In genomic region chr3:88296110-88296560, GRCm38 (mm10) we compare ENCODE assay signal across 8 mouse cellular contexts. TPM values are rescaled to one million over a fixed set of nuclear protein-coding genes. Genes with fewer than 3 reads are reported as not detected.
DNase-seq lines count a peak whose midpoint lies in the region; ATAC-seq and TF ChIP-seq lines count a peak whose summit lies in the region.

No protein-coding gene starts in this region.

- TF ChIP-seq CTCF in heart, adult 2 months (IDR thresholded peaks at IDR 0.05): no peak
- no peak for TF ChIP-seq CTCF in testis, adult 2 months (IDR thresholded peaks at IDR 0.05; ENCODE audit: control insufficient read depth, insufficient read depth, insufficient replicate concordance, low read depth, low read length)

- intact Hi-C loops in heart, adult 2 months (cut with DNase I): loop anchor here (5.0 kb wide), 1 partner anchor 41 kb away; the partner anchor contains the start of genes Smg5 and Tmem79
- intact Hi-C loops in heart, postnatal 10 days (cut with DNase I): no loop called here

- no peak for DNase-seq in heart, adult 2 months
- no peak for DNase-seq in heart, postnatal 10 days
- DNase-seq in testis, postnatal 14 days (ENCODE audit: low spot score): no peak
- no peak for DNase-seq in limb, embryonic 14.5 days (ENCODE audit: low spot score)
- DNase-seq in testis, postnatal 10 days (ENCODE audit: low spot score): peak; percentile 56
- DNase-seq in adrenal gland, postnatal 25 days: no peak
- DNase-seq in gastrocnemius, adult 18-20 months (ENCODE audit: low spot score): no peak

- TF ChIP-seq EP300 in heart, adult 2 months (IDR thresholded peaks at IDR 0.05; ENCODE audit: insufficient read depth, low read depth, low read length): no peak

- no peaks in the 10 kb centered on the region for H3K27me3 ChIP-seq in heart, adult 2 months (ENCODE audit: control insufficient read depth, insufficient read depth, low read length)
- no peaks in the 10 kb centered on the region for H3K27me3 ChIP-seq in testis, adult 2 months (ENCODE audit: control insufficient read depth, insufficient read depth, low read length)
- no peaks in the 10 kb centered on the region for H3K27me3 ChIP-seq in limb, embryonic 14.5 days (ENCODE audit: control insufficient read depth, insufficient read depth, low read length)

- H3K79me2 ChIP-seq in heart, adult 2 months (replicated peaks; ENCODE audit: control insufficient read depth, insufficient read depth, low read length): no peaks in the 10 kb centered on the region; the same call in 1 of the 2 replicates

- no peak for TF ChIP-seq POLR2A in heart, adult 2 months (IDR thresholded peaks at IDR 0.05; ENCODE audit: insufficient read depth, low read depth, low read length)
- no peak for TF ChIP-seq POLR2A in testis, adult 2 months (IDR thresholded peaks at IDR 0.05; ENCODE audit: control insufficient read depth, low read depth, low read length)
- TF ChIP-seq POLR2A in limb, embryonic 14.5 days (IDR thresholded peaks at IDR 0.05; ENCODE audit: borderline replicate concordance, extremely low read depth, insufficient read depth, insufficient read length): no peak

- H3K9ac ChIP-seq in heart, adult 2 months (ENCODE audit: low read depth, low read length): peak overlapping the region; percentile 42; the same call in 1 of the 2 replicates
- H3K9ac ChIP-seq in limb, embryonic 14.5 days (ENCODE audit: low read depth, low read length, severe bottlenecking): peak overlapping the region; percentile 64

- peaks cover 6% of the 10 kb centered on the region for H3K36me3 ChIP-seq in heart, adult 2 months (ENCODE audit: control insufficient read depth, insufficient read depth, low read length)
- peaks cover 1% of the 10 kb centered on the region; the same call in 1 of the 2 replicates for H3K36me3 ChIP-seq in testis, adult 2 months (ENCODE audit: control insufficient read depth, insufficient read depth, low read length)
- peaks cover 19% of the 10 kb centered on the region for H3K36me3 ChIP-seq in limb, embryonic 14.5 days (ENCODE audit: control insufficient read depth, insufficient read depth, low read length)

- peak overlapping the region; percentile 64 for H3K4me3 ChIP-seq in heart, adult 2 months
- H3K4me3 ChIP-seq in testis, adult 2 months (ENCODE audit: control insufficient read depth, low read depth, low read length): peak overlapping the region; percentile 96
- peak overlapping the region; percentile 80 for H3K4me3 ChIP-seq in limb, embryonic 14.5 days (replicated peaks; ENCODE audit: low read length)

- H3K4me2 ChIP-seq in limb, embryonic 14.5 days (replicated peaks; ENCODE audit: low read depth, low read length, severe bottlenecking): peak overlapping the region; percentile 63

- H3K9me3 ChIP-seq in limb, embryonic 14.5 days (ENCODE audit: control insufficient read depth, low read length): no peaks in the 10 kb centered on the region

- peak overlapping the region; percentile 95 for H3K27ac ChIP-seq in heart, adult 2 months
- H3K27ac ChIP-seq in testis, adult 2 months (ENCODE audit: control insufficient read depth, insufficient read depth, low read depth, low read length): peak overlapping the region; percentile 100
- H3K27ac ChIP-seq in limb, embryonic 14.5 days (replicated peaks; ENCODE audit: low read depth, low read length): peak overlapping the region; percentile 81

- 1% methylated on average over 12 of the region's 12 CpGs for WGBS in heart, adult 2 months
- 1% methylated on average over 12 of the region's 12 CpGs for WGBS in limb, embryonic 14.5 days

- peaks cover 3% of the 10 kb centered on the region for H3K4me1 ChIP-seq in heart, adult 2 months (ENCODE audit: control insufficient read depth, insufficient read depth, low read length)
- peaks cover 3% of the 10 kb centered on the region for H3K4me1 ChIP-seq in testis, adult 2 months (ENCODE audit: control insufficient read depth, insufficient read depth, low read length)
- peaks cover 12% of the 10 kb centered on the region for H3K4me1 ChIP-seq in limb, embryonic 14.5 days (ENCODE audit: control insufficient read depth, insufficient read depth, low read length)

- no peak for ATAC-seq in limb, embryonic 14.5 days (ENCODE audit: low FRiP score, low read depth)

RNA-seq across cellular contexts. Expression of gene Tsacc, which starts 0.7 kb away (rescaled TPM):
- 1 to 10 TPM; 5.1 to 8.6 TPM for total RNA-seq in heart, adult 2 months (2021)
- polyA plus RNA-seq in heart, adult 2 months (2012; rRNA removed): 4.8 and 8.7 TPM in 2 replicates
- total RNA-seq in heart, postnatal 10 days (2021): 1 to 10 TPM; 4.6 to 5.6 TPM
- 654 and 688 TPM in 2 replicates for polyA plus RNA-seq in testis, adult 2 months (2012; rRNA removed)
- polyA plus RNA-seq in limb, embryonic 14.5 days (2012; rRNA removed): 4.3 and 8.6 TPM in 2 replicates
- polyA plus RNA-seq in limb, embryonic 14.5 days (2014; fragmentation: Nextera tagmentation; extraction: Ambion mirVana): 9.4 and 14.3 TPM in 2 replicates
- 8.9 and 11.3 TPM in 2 replicates for total RNA-seq in adrenal gland, postnatal 25 days (2021)
- total RNA-seq in gastrocnemius, adult 18-20 months (2021): 1 to 10 TPM; 7.4 to 7.9 TPM

RNA-seq across cellular contexts. Expression of gene Cct3, which starts 0.8 kb away (rescaled TPM):
- total RNA-seq in heart, adult 2 months (2021): 100 to 1,000 TPM; 169 to 172 TPM
- polyA plus RNA-seq in heart, adult 2 months (2012; rRNA removed): 124 and 183 TPM in 2 replicates
- total RNA-seq in heart, postnatal 10 days (2021): 100 to 1,000 TPM; 194 to 221 TPM
- polyA plus RNA-seq in testis, adult 2 months (2012; rRNA removed): 342 and 349 TPM in 2 replicates
- polyA plus RNA-seq in limb, embryonic 14.5 days (2012; rRNA removed): 285 and 326 TPM in 2 replicates
- polyA plus RNA-seq in limb, embryonic 14.5 days (2014; fragmentation: Nextera tagmentation; extraction: Ambion mirVana): 476 and 516 TPM in 2 replicates
- 277 and 284 TPM in 2 replicates for total RNA-seq in adrenal gland, postnatal 25 days (2021)
- 100 to 1,000 TPM in 1 of 2 experiments, 10 to 100 TPM in 1; 84.1 to 107 TPM for total RNA-seq in gastrocnemius, adult 18-20 months (2021)

RNA-seq across cellular contexts. Expression of gene Gm38392, which starts 9.1 kb away (rescaled TPM):
- total RNA-seq in heart, adult 2 months (2021): under 1 TPM; 0.26 to 0.27 TPM
- polyA plus RNA-seq in heart, adult 2 months (2012; rRNA removed): 0.23 TPM in 1 of 2 replicates, not detected in the other
- under 1 TPM in 1 of 2 experiments, not detected in 1; 0.29 TPM for total RNA-seq in heart, postnatal 10 days (2021)
- polyA plus RNA-seq in testis, adult 2 months (2012; rRNA removed): 2.2 and 2.8 TPM in 2 replicates
- 0.77 TPM in 1 of 2 replicates, not detected in the other for polyA plus RNA-seq in limb, embryonic 14.5 days (2012; rRNA removed)
- polyA plus RNA-seq in limb, embryonic 14.5 days (2014; fragmentation: Nextera tagmentation; extraction: Ambion mirVana): 0.65 and 5.4 TPM in 2 replicates
- total RNA-seq in adrenal gland, postnatal 25 days (2021): 1.6 and 2.5 TPM in 2 replicates
- total RNA-seq in gastrocnemius, adult 18-20 months (2021): 1 to 10 TPM in 1 of 2 experiments, under 1 TPM in 1; 1.00 to 1.3 TPM

RNA-seq across cellular contexts. Expression of gene Glmp, which starts 28.7 kb away (rescaled TPM):
- 10 to 100 TPM; 75.6 to 80.9 TPM for total RNA-seq in heart, adult 2 months (2021)
- 98.0 and 105 TPM in 2 replicates for polyA plus RNA-seq in heart, adult 2 months (2012; rRNA removed)
- total RNA-seq in heart, postnatal 10 days (2021): 10 to 100 TPM; 86.1 to 99.6 TPM
- 21.7 and 22.5 TPM in 2 replicates for polyA plus RNA-seq in testis, adult 2 months (2012; rRNA removed)
- polyA plus RNA-seq in limb, embryonic 14.5 days (2012; rRNA removed): 131 and 152 TPM in 2 replicates
- 127 and 130 TPM in 2 replicates for polyA plus RNA-seq in limb, embryonic 14.5 days (2014; fragmentation: Nextera tagmentation; extraction: Ambion mirVana)
- total RNA-seq in adrenal gland, postnatal 25 days (2021): 183 and 214 TPM in 2 replicates
- 10 to 100 TPM; 41.2 to 41.8 TPM for total RNA-seq in gastrocnemius, adult 18-20 months (2021)

RNA-seq across cellular contexts. Expression of gene Tmem79, which starts 39.8 kb away (rescaled TPM):
- 1 to 10 TPM; 1.6 to 1.7 TPM for total RNA-seq in heart, adult 2 months (2021)
- 2.3 and 3.5 TPM in 2 replicates for polyA plus RNA-seq in heart, adult 2 months (2012; rRNA removed)
- 1 to 10 TPM; 1.4 to 1.9 TPM for total RNA-seq in heart, postnatal 10 days (2021)
- 9.5 TPM in 2 replicates for polyA plus RNA-seq in testis, adult 2 months (2012; rRNA removed)
- polyA plus RNA-seq in limb, embryonic 14.5 days (2012; rRNA removed): 14.3 and 14.4 TPM in 2 replicates
- 19.2 and 22.3 TPM in 2 replicates for polyA plus RNA-seq in limb, embryonic 14.5 days (2014; fragmentation: Nextera tagmentation; extraction: Ambion mirVana)
- 6.6 and 7.8 TPM in 2 replicates for total RNA-seq in adrenal gland, postnatal 25 days (2021)
- 1 to 10 TPM; 3.1 to 3.9 TPM for total RNA-seq in gastrocnemius, adult 18-20 months (2021)
